8 mouse cellular contexts compared by ENCODE assay signal in genomic region chr2:52742256-52743158, GRCm38 (mm10). TPM values are rescaled to one million over a fixed set of nuclear protein-coding genes. Genes with fewer than 3 reads are reported as not detected.
DNase-seq lines count a peak whose midpoint lies in the region; ATAC-seq and TF ChIP-seq lines count a peak whose summit lies in the region.

Gene Stam2 (minus strand): TSS chr2:52742281.

- TF ChIP-seq CTCF in heart, postnatal 0 days (IDR thresholded peaks at IDR 0.05; ENCODE audit: low read depth): no peak
- TF ChIP-seq CTCF in stomach, postnatal 0 days (IDR thresholded peaks at IDR 0.05; ENCODE audit: low read depth): peak; percentile 49

- H3K27ac ChIP-seq in forebrain, embryonic 13.5 days: peak within 1 kb of the TSS; percentile 93
- peak within 1 kb of the TSS; percentile 95 for H3K27ac ChIP-seq in heart, postnatal 0 days (ENCODE audit: low read depth)
- peak within 1 kb of the TSS; percentile 86 for H3K27ac ChIP-seq in liver, embryonic 16.5 days (ENCODE audit: low read length)
- H3K27ac ChIP-seq in neural tube, embryonic 12.5 days: peak within 1 kb of the TSS; percentile 91
- H3K27ac ChIP-seq in stomach, postnatal 0 days (replicated peaks): peak within 1 kb of the TSS; percentile 98

- DNase-seq in ES-CJ7 (ENCODE audit: low read depth, low spot score): peak; percentile 83
- peak; percentile 88 for DNase-seq in heart, postnatal 0 days (ENCODE audit: low spot score)
- DNase-seq in kidney, postnatal 4 days: peak; percentile 92 to 96
- DNase-seq in stomach, postnatal 0 days (ENCODE audit: low spot score): peak; percentile 93

- no peaks in the 10 kb centered on the region for H3K9me3 ChIP-seq in forebrain, embryonic 13.5 days (replicated peaks)
- H3K9me3 ChIP-seq in heart, postnatal 0 days (replicated peaks; ENCODE audit: control insufficient read depth, low read length): no peaks in the 10 kb centered on the region
- no peaks in the 10 kb centered on the region for H3K9me3 ChIP-seq in liver, embryonic 16.5 days (replicated peaks; ENCODE audit: control insufficient read depth, low read length)
- H3K9me3 ChIP-seq in neural tube, embryonic 12.5 days: no peaks in the 10 kb centered on the region
- H3K9me3 ChIP-seq in stomach, postnatal 0 days (ENCODE audit: control insufficient read depth, low read length): no peaks in the 10 kb centered on the region

- H3K36me3 ChIP-seq in forebrain, embryonic 13.5 days (ENCODE audit: poor library complexity, severe bottlenecking): no peaks in the 10 kb centered on the region
- H3K36me3 ChIP-seq in heart, postnatal 0 days (replicated peaks; ENCODE audit: control insufficient read depth, insufficient read depth, low read length): no peaks in the 10 kb centered on the region
- no peaks in the 10 kb centered on the region for H3K36me3 ChIP-seq in liver, embryonic 16.5 days (ENCODE audit: control insufficient read depth, insufficient read depth)
- H3K36me3 ChIP-seq in neural tube, embryonic 12.5 days: no peaks in the 10 kb centered on the region
- H3K36me3 ChIP-seq in stomach, postnatal 0 days (ENCODE audit: control insufficient read depth, insufficient read depth, low read length): no peaks in the 10 kb centered on the region

- TF ChIP-seq EP300 in heart, postnatal 0 days (IDR thresholded peaks at IDR 0.05; ENCODE audit: low read depth): peak; percentile 54; the same call in 1 of the 2 replicates
- no peak for TF ChIP-seq EP300 in stomach, postnatal 0 days (optimal IDR thresholded peaks at IDR 0.05)

- WGBS in forebrain, embryonic 13.5 days: 8% methylated on average over 54 of the region's 54 CpGs
- WGBS in heart, postnatal 0 days: 7% methylated on average over 52 of the region's 54 CpGs
- WGBS in liver, embryonic 16.5 days (ENCODE audit: insufficient replicate concordance): 7% methylated on average over 53 of the region's 54 CpGs
- WGBS in neural tube, embryonic 12.5 days: 8% methylated on average over 54 of the region's 54 CpGs
- WGBS in stomach, postnatal 0 days: 5% methylated on average over 54 of the region's 54 CpGs

- peak within 1 kb of the TSS; percentile 70 for H3K4me2 ChIP-seq in forebrain, embryonic 13.5 days
- peak within 1 kb of the TSS; percentile 64 for H3K4me2 ChIP-seq in heart, postnatal 0 days (ENCODE audit: low read depth, low read length)
- peak within 1 kb of the TSS; percentile 90 for H3K4me2 ChIP-seq in liver, embryonic 16.5 days (ENCODE audit: low read depth, low read length)
- peak within 1 kb of the TSS; percentile 68 for H3K4me2 ChIP-seq in neural tube, embryonic 12.5 days (replicated peaks)
- H3K4me2 ChIP-seq in stomach, postnatal 0 days (replicated peaks; ENCODE audit: low read depth): peak within 1 kb of the TSS; percentile 65

- H3K27me3 ChIP-seq in forebrain, embryonic 13.5 days: no peaks in the 10 kb centered on the region
- no peaks in the 10 kb centered on the region for H3K27me3 ChIP-seq in heart, postnatal 0 days (ENCODE audit: control insufficient read depth, insufficient read depth, low read length)
- H3K27me3 ChIP-seq in liver, embryonic 16.5 days (ENCODE audit: control insufficient read depth, insufficient read depth, low read depth, low read length): no peaks in the 10 kb centered on the region
- no peaks in the 10 kb centered on the region for H3K27me3 ChIP-seq in neural tube, embryonic 12.5 days (replicated peaks)
- no peaks in the 10 kb centered on the region for H3K27me3 ChIP-seq in stomach, postnatal 0 days (ENCODE audit: control insufficient read depth, insufficient read depth, low read length)

- peak; percentile 90 for ATAC-seq in cerebellum, adult (ENCODE audit: insufficient number of reproducible peaks, low FRiP score, low TSS enrichment)
- peak; percentile 96 for ATAC-seq in forebrain, embryonic 13.5 days
- peak; percentile 93 for ATAC-seq in heart, postnatal 0 days (ENCODE audit: insufficient read depth, low read depth)
- peak; percentile 87 for ATAC-seq in liver, embryonic 16.5 days (ENCODE audit: low read depth)
- peak; percentile 93 for ATAC-seq in neural tube, embryonic 12.5 days (ENCODE audit: low FRiP score, low read depth)
- ATAC-seq in stomach, postnatal 0 days (ENCODE audit: low FRiP score, low TSS enrichment): peak; percentile 93

- peak within 1 kb of the TSS; percentile 88 for H3K4me3 ChIP-seq in forebrain, embryonic 13.5 days
- H3K4me3 ChIP-seq in heart, postnatal 0 days (ENCODE audit: low read depth, low read length): peak within 1 kb of the TSS; percentile 90
- H3K4me3 ChIP-seq in liver, embryonic 16.5 days (ENCODE audit: low read depth, low read length): peak within 1 kb of the TSS; percentile 87
- H3K4me3 ChIP-seq in neural tube, embryonic 12.5 days: peak within 1 kb of the TSS; percentile 81
- H3K4me3 ChIP-seq in stomach, postnatal 0 days (ENCODE audit: low read depth, low read length): peak within 1 kb of the TSS; percentile 95

- peak within 1 kb of the TSS; percentile 82 for H3K9ac ChIP-seq in forebrain, embryonic 13.5 days
- H3K9ac ChIP-seq in heart, postnatal 0 days (replicated peaks; ENCODE audit: low read depth, low read length): peak within 1 kb of the TSS; percentile 76
- peak within 1 kb of the TSS; percentile 86 for H3K9ac ChIP-seq in liver, embryonic 16.5 days (ENCODE audit: low read depth, low read length)
- peak within 1 kb of the TSS; percentile 85 for H3K9ac ChIP-seq in neural tube, embryonic 12.5 days
- peak within 1 kb of the TSS; percentile 97 for H3K9ac ChIP-seq in stomach, postnatal 0 days (ENCODE audit: low read length)

- peaks cover 9% of the 10 kb centered on the region for H3K4me1 ChIP-seq in forebrain, embryonic 13.5 days
- peaks cover 7% of the 10 kb centered on the region for H3K4me1 ChIP-seq in heart, postnatal 0 days (ENCODE audit: control insufficient read depth, insufficient read depth)
- H3K4me1 ChIP-seq in liver, embryonic 16.5 days (ENCODE audit: control insufficient read depth, low read depth, low read length): peaks cover 6% of the 10 kb centered on the region
- 0 out of 2 replicates have a peak, but pooled peaks cover 6% of the 10 kb centered on the region for H3K4me1 ChIP-seq in neural tube, embryonic 12.5 days
- peaks cover 3% of the 10 kb centered on the region for H3K4me1 ChIP-seq in stomach, postnatal 0 days (replicated peaks; ENCODE audit: control insufficient read depth, insufficient read depth)

RNA-seq across cellular contexts. Expression of gene Stam2, which starts in this region (rescaled TPM):
- 38.3 and 40.3 TPM in 2 replicates for polyA plus RNA-seq in forebrain, embryonic 13.5 days (2015; fragmentation: Nextera tagmentation; extraction: Ambion mirVana)
- total RNA-seq in heart, postnatal 0 days (2014; rRNA removed; ENCODE audit: low replicate concordance): 21.2 and 21.5 TPM in 2 replicates
- polyA plus RNA-seq in heart, postnatal 0 days (2015; fragmentation: Nextera tagmentation; extraction: Ambion mirVana): 23.9 and 25.3 TPM in 2 replicates
- polyA plus RNA-seq in liver, embryonic 16.5 days (2015; fragmentation: Nextera tagmentation; extraction: Ambion mirVana): 8.6 and 9.5 TPM in 2 replicates
- polyA plus RNA-seq in neural tube, embryonic 12.5 days (2016; fragmentation: Nextera tagmentation; extraction: Ambion mirVana): 41.6 and 41.7 TPM in 2 replicates
- polyA plus RNA-seq in stomach, postnatal 0 days (2015; fragmentation: Nextera tagmentation; extraction: Ambion mirVana): 32.6 and 33.1 TPM in 2 replicates

Comparison
In these comparisons a context has a peak if more than half of its experiments do, and no peak if none do; other contexts are left out.
1. Peak in every context shown above with its lines: DNase-seq, ATAC-seq, H3K4me3 ChIP-seq and H3K27ac ChIP-seq.